Mouse (Mus musculus): ENCODE measurements at regions not wholly inside any gene's neighbourhood (a gene's known extent, or its start where the extent isn't known, plus 50 kb on each side); places are given as distances from the start of the nearest gene placed in this dataset.
A peak's percentile ranks its signal among the peaks of the same experiment; 100 is the strongest.

DNA sequence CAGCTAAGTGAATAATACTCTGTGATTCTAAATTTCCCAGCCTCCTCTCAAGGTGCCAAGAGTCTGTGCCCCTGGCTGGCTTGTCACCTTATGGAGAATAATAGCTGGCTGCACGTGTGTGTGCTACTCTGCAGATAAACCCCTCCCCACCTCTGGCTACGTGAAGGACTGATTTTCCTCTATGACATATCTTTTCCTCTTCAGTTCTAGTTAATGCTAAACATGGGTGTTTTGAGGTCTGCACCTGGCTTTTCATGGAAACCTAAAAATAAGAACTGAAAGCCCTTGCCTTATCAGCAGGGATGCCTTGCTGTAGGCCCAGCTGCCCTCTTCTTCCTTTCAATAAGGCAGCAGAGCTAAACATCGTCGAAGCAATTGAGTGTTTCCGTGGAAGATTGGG, 321.5 kb downstream of the Gadd45g start:
- WGBS (ENCODE audit: insufficient replicate concordance), result 40% methylated on average over 5 of the region's 5 CpGs
- Histone ChIP-seq H3K4me2 (ENCODE audit: low read depth, low read length) (no peak overlapping the region), H3K9ac (ENCODE audit: low read depth, low read length) (no peak overlapping the region), H3K9me3 (replicated peaks; ENCODE audit: control insufficient read depth, low read length) (no peaks in the 10 kb centered on the region), H3K36me3 (ENCODE audit: control insufficient read depth, insufficient read depth) (no peaks in the 10 kb centered on the region), H3K4me1 (ENCODE audit: control insufficient read depth, low read depth, low read length) (no peaks in the 10 kb centered on the region), H3K4me3 (ENCODE audit: low read depth, low read length) (no peak overlapping the region), H3K27ac (ENCODE audit: low read length) (no peak overlapping the region), H3K27me3 (ENCODE audit: control insufficient read depth, insufficient read depth, low read depth, low read length) (no peaks in the 10 kb centered on the region)
- ATAC-seq (ENCODE audit: low read depth), result no peak

DNA sequence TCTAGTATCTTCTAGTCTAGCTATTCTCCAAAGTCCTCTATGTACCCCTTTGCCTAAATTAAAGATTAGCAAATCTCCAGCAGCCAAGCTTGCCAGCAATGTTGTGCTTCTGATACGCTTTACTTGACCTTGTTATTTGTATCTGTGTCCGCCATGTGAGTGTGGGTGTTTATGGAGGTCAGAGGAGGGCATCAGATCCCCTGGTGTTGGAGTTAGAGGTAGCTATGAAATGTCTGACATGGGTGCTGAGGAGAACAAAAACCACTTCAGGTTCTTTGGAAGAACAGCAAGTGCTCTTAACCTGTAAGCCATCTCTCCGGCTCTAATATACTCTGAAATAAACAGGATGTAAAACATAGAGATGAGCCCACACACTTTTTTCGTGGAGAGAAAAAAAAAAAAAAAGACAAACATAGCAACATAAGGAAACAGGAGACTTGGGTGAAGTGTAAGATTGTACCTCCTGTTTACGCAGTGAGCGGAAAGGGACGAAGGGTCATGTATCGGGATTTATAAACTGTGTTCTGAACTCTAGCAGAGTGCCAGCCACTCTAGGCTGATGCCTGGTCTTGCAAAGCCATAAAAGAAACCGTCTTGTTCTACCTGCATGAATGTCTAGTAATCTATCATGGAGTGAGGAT, 326.3 kb downstream of the Gadd45g start:
- no peaks in the 10 kb centered on the region for H3K4me1 ChIP-seq (ENCODE audit: control insufficient read depth, low read depth, low read length)
- 59% methylated on average over 9 of the region's 9 CpGs for WGBS (ENCODE audit: insufficient replicate concordance)
- no peaks in the 10 kb centered on the region for H3K27me3 ChIP-seq (ENCODE audit: control insufficient read depth, insufficient read depth, low read depth, low read length)
- H3K4me3 ChIP-seq (ENCODE audit: low read depth, low read length), result no peak overlapping the region
- no peak overlapping the region for H3K4me2 ChIP-seq (ENCODE audit: low read depth, low read length)
- no peak for ATAC-seq (ENCODE audit: low read depth)
- no peak overlapping the region for H3K9ac ChIP-seq (ENCODE audit: low read depth, low read length)
- no peaks in the 10 kb centered on the region for H3K9me3 ChIP-seq (replicated peaks; ENCODE audit: control insufficient read depth, low read length)
- H3K36me3 ChIP-seq (ENCODE audit: control insufficient read depth, insufficient read depth), result no peaks in the 10 kb centered on the region
- H3K27ac ChIP-seq (ENCODE audit: low read length), result no peak overlapping the region

DNA sequence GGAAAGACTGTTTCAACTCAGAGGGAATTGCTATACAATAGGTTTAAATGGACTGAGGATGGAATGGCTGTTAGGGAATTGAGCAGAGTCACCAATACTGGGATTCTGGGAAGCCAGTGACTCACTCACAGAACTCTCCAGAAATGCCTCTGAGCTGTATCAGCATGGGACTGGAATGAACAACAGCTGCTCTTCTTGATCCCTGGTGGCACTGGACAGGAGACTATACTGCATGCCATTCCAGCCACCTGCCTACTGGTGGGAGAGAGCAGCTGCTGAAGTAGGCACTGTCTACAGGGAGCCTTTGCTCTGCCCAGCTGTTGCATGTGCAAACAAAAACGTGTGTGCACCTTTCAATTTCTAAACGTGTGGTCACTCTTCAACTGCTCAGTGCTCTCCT, 329.2 kb downstream of the Gadd45g start:
- no peak overlapping the region for H3K4me3 ChIP-seq (ENCODE audit: low read depth, low read length)
- H3K9me3 ChIP-seq (replicated peaks; ENCODE audit: control insufficient read depth, low read length), result no peaks in the 10 kb centered on the region
- H3K27me3 ChIP-seq (ENCODE audit: control insufficient read depth, insufficient read depth, low read depth, low read length), result no peaks in the 10 kb centered on the region
- no peak overlapping the region for H3K9ac ChIP-seq (ENCODE audit: low read depth, low read length)
- H3K4me1 ChIP-seq (ENCODE audit: control insufficient read depth, low read depth, low read length), result no peaks in the 10 kb centered on the region
- ATAC-seq (ENCODE audit: low read depth), result no peak
- H3K36me3 ChIP-seq (ENCODE audit: control insufficient read depth, insufficient read depth), result no peaks in the 10 kb centered on the region
- H3K4me2 ChIP-seq (ENCODE audit: low read depth, low read length), result no peak overlapping the region
- no peak overlapping the region for H3K27ac ChIP-seq (ENCODE audit: low read length)
- WGBS (ENCODE audit: insufficient replicate concordance), result 30% methylated on average over 2 of the region's 2 CpGs

GRCm38 (mm10) chr13:52179977-52180376, 333.5 kb downstream of the Gadd45g start:
- Histone ChIP-seq H3K27ac (ENCODE audit: low read length) (no peak overlapping the region), H3K4me2 (ENCODE audit: low read depth, low read length) (no peak overlapping the region), H3K27me3 (ENCODE audit: control insufficient read depth, insufficient read depth, low read depth, low read length) (no peaks in the 10 kb centered on the region), H3K4me1 (ENCODE audit: control insufficient read depth, low read depth, low read length) (no peaks in the 10 kb centered on the region), H3K36me3 (ENCODE audit: control insufficient read depth, insufficient read depth) (no peaks in the 10 kb centered on the region), H3K9ac (ENCODE audit: low read depth, low read length) (no peak overlapping the region), H3K9me3 (replicated peaks; ENCODE audit: control insufficient read depth, low read length) (no peaks in the 10 kb centered on the region), H3K4me3 (ENCODE audit: low read depth, low read length) (no peak overlapping the region)
- 55% methylated on average over 4 of the region's 4 CpGs for WGBS (ENCODE audit: insufficient replicate concordance)
- ATAC-seq (ENCODE audit: low read depth), result no peak

GRCm38 (mm10) chr13:52183635-52184034, 337.2 kb downstream of the Gadd45g start:
- H3K27me3 ChIP-seq (ENCODE audit: control insufficient read depth, insufficient read depth, low read depth, low read length), result no peaks in the 10 kb centered on the region
- no peaks in the 10 kb centered on the region; the same call in 1 of the 2 replicates for H3K4me1 ChIP-seq (ENCODE audit: control insufficient read depth, low read depth, low read length)
- H3K9ac ChIP-seq (ENCODE audit: low read depth, low read length), result no peak overlapping the region
- no peak overlapping the region for H3K27ac ChIP-seq (ENCODE audit: low read length)
- no peaks in the 10 kb centered on the region for H3K36me3 ChIP-seq (ENCODE audit: control insufficient read depth, insufficient read depth)
- ATAC-seq (ENCODE audit: low read depth), result no peak
- WGBS (ENCODE audit: insufficient replicate concordance), result 38% methylated on average over 5 of the region's 5 CpGs
- H3K4me3 ChIP-seq (ENCODE audit: low read depth, low read length), result no peak overlapping the region
- H3K4me2 ChIP-seq (ENCODE audit: low read depth, low read length), result no peak overlapping the region
- no peaks in the 10 kb centered on the region for H3K9me3 ChIP-seq (replicated peaks; ENCODE audit: control insufficient read depth, low read length)

DNA sequence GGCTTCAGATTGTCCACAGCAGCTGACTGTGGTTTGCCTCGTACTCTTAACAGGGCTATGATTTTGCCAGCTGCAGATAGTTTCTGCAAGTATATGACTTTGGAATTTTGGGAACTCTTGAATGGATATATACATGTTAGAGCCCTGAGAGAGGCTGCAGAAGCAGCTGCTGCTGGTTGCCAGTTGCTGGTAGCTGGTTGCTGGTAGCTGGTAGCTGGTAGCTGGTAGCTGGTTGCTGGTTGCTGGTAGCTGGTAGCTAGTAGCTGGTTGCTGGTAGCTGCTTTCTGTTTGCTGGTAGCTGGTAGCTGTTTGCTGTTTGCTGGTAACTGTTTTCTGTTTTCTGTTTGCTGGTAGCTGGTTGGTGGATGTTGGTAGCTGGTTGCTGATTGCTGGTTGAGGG, 339.1 kb downstream of the Gadd45g start:
- no peaks in the 10 kb centered on the region; the same call in 1 of the 2 replicates for H3K4me1 ChIP-seq (ENCODE audit: control insufficient read depth, low read depth, low read length)
- H3K27ac ChIP-seq (ENCODE audit: low read length), result no peak overlapping the region
- H3K9me3 ChIP-seq (replicated peaks; ENCODE audit: control insufficient read depth, low read length), result no peaks in the 10 kb centered on the region
- no peak overlapping the region for H3K4me2 ChIP-seq (ENCODE audit: low read depth, low read length)
- no peak for ATAC-seq (ENCODE audit: low read depth)
- H3K36me3 ChIP-seq (ENCODE audit: control insufficient read depth, insufficient read depth), result no peaks in the 10 kb centered on the region
- H3K4me3 ChIP-seq (ENCODE audit: low read depth, low read length), result no peak overlapping the region
- no peak overlapping the region for H3K9ac ChIP-seq (ENCODE audit: low read depth, low read length)
- 49% methylated on average over 1 of the region's 1 CpGs for WGBS (ENCODE audit: insufficient replicate concordance)
- no peaks in the 10 kb centered on the region for H3K27me3 ChIP-seq (ENCODE audit: control insufficient read depth, insufficient read depth, low read depth, low read length)

- peak; percentile 90 for ATAC-seq (ENCODE audit: low read depth)
- Histone ChIP-seq H3K9ac (ENCODE audit: low read depth, low read length) (no peak overlapping the region), H3K9me3 (replicated peaks; ENCODE audit: control insufficient read depth, low read length) (no peaks in the 10 kb centered on the region), H3K27ac (ENCODE audit: low read length) (peak overlapping the region; percentile 68; the same call in 1 of the 2 replicates), H3K36me3 (ENCODE audit: control insufficient read depth, insufficient read depth) (no peaks in the 10 kb centered on the region), H3K4me1 (ENCODE audit: control insufficient read depth, low read depth, low read length) (no peaks in the 10 kb centered on the region; the same call in 1 of the 2 replicates), H3K4me3 (ENCODE audit: low read depth, low read length) (no peak overlapping the region), H3K4me2 (ENCODE audit: low read depth, low read length) (no peak overlapping the region), H3K27me3 (ENCODE audit: control insufficient read depth, insufficient read depth, low read depth, low read length) (no peaks in the 10 kb centered on the region)
- WGBS (ENCODE audit: insufficient replicate concordance), result 61% methylated on average over 8 of the region's 8 CpGs
Measured at GRCm38 (mm10) chr13:52187841-52188604, 341.5 kb downstream of the Gadd45g start.

GRCm38 (mm10) chr13:52188605-52189003, 342.1 kb downstream of the Gadd45g start:
- H3K4me1 ChIP-seq (ENCODE audit: control insufficient read depth, low read depth, low read length), result no peaks in the 10 kb centered on the region; the same call in 1 of the 2 replicates
- H3K9ac ChIP-seq (ENCODE audit: low read depth, low read length), result no peak overlapping the region
- no peak for ATAC-seq (ENCODE audit: low read depth)
- peak overlapping the region; percentile 68; the same call in 1 of the 2 replicates for H3K27ac ChIP-seq (ENCODE audit: low read length)
- WGBS (ENCODE audit: insufficient replicate concordance), result 49% methylated on average over 2 of the region's 2 CpGs
- H3K4me3 ChIP-seq (ENCODE audit: low read depth, low read length), result no peak overlapping the region
- H3K4me2 ChIP-seq (ENCODE audit: low read depth, low read length), result no peak overlapping the region
- no peaks in the 10 kb centered on the region for H3K27me3 ChIP-seq (ENCODE audit: control insufficient read depth, insufficient read depth, low read depth, low read length)
- no peaks in the 10 kb centered on the region for H3K9me3 ChIP-seq (replicated peaks; ENCODE audit: control insufficient read depth, low read length)
- H3K36me3 ChIP-seq (ENCODE audit: control insufficient read depth, insufficient read depth), result no peaks in the 10 kb centered on the region

DNA sequence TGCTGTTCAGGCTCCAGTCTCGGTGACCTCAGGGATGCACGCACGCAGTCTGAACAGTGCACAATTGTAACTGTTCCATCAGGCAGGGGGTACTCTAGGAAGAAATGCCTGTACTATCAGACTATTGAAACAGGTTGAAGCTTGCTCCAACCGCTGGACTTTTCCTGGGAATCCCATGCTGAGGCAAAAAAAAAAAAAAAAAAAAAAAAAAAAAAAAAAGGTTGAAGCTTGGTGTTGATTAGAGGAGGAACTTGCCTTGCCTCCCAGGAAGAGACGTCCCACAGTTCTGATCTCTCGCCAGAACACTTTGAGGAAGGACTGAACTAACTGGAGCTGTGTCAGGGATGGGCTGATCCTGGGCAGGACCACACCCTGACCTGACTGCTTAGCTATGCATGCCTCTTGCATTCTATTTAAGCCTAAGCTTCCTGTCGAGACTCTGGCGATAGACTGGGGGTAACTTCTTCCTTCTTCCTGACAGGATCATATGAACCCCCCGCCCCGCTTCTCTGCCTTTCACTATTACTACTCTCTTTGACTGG, 341.6 kb downstream of the Diras2 start:
- H3K4me1 ChIP-seq (ENCODE audit: control insufficient read depth, low read depth, low read length), result no peaks in the 10 kb centered on the region; the same call in 1 of the 2 replicates
- 48% methylated on average over 10 of the region's 10 CpGs for WGBS (ENCODE audit: insufficient replicate concordance)
- H3K4me2 ChIP-seq (ENCODE audit: low read depth, low read length), result no peak overlapping the region
- no peak for ATAC-seq (ENCODE audit: low read depth)
- H3K4me3 ChIP-seq (ENCODE audit: low read depth, low read length), result no peak overlapping the region
- H3K36me3 ChIP-seq (ENCODE audit: control insufficient read depth, insufficient read depth), result no peaks in the 10 kb centered on the region
- H3K27ac ChIP-seq (ENCODE audit: low read length), result no peak overlapping the region
- H3K9me3 ChIP-seq (replicated peaks; ENCODE audit: control insufficient read depth, low read length), result no peaks in the 10 kb centered on the region
- no peaks in the 10 kb centered on the region for H3K27me3 ChIP-seq (ENCODE audit: control insufficient read depth, insufficient read depth, low read depth, low read length)
- no peak overlapping the region for H3K9ac ChIP-seq (ENCODE audit: low read depth, low read length)
